Mouse (Mus musculus) kidney, postnatal 0 days (tissue): Measurements from ENCODE around the gene Qk. TPM values are rescaled to one million over a fixed set of nuclear protein-coding genes. Genes with fewer than 3 reads are reported as not detected.

Source experiments
- ATAC-seq: fragments of 200-750 bp; cut with Nextera tagmentation; replicated peaks from 2 replicates; pipeline ENCODE4 v1.8.0; 2017; ENCODE audit warnings: low read depth, moderate number of reproducible peaks, moderate TSS enrichment, moderate library complexity; ENCODE audit not compliant: low FRiP score
- DNase-seq: peaks from one replicate; pipeline ENCODE4 v3.0.0-alpha.2; 2016; ENCODE audit warnings: low spot score
- H3K27ac ChIP-seq: fragments of 300-500 bp; sonication (generic); 2 replicates; pipeline ENCODE4 v1.5.1; 2014; ENCODE audit warnings: mild to moderate bottlenecking
- H3K27me3 ChIP-seq: fragments of 300-500 bp; sonication (generic); 2 replicates; pipeline ENCODE4 v1.6.1; 2014; ENCODE audit warnings: low read length, mixed read lengths; ENCODE audit not compliant: insufficient read depth
- H3K36me3 ChIP-seq: fragments of 300-500 bp; sonication (generic); 2 replicates; pipeline ENCODE4 v1.6.1; 2014; ENCODE audit warnings: low read length, mixed read lengths; ENCODE audit not compliant: insufficient read depth
- H3K4me1 ChIP-seq: fragments of 300-500 bp; sonication (generic); replicated peaks from 2 replicates; pipeline ENCODE4 v1.6.1; 2014; ENCODE audit warnings: antibody characterized with exemption, low read length, mixed read lengths; ENCODE audit not compliant: insufficient read depth
- H3K4me2 ChIP-seq: fragments of 300-500 bp; sonication (generic); 2 replicates; pipeline ENCODE4 v1.6.1; 2014; ENCODE audit warnings: mild to moderate bottlenecking, low read length, moderate library complexity, mixed read lengths
- H3K4me3 ChIP-seq: fragments of 300-500 bp; sonication (generic); replicated peaks from 2 replicates; pipeline ENCODE4 v1.5.1; 2014; ENCODE audit warnings: low read depth, low read length
- H3K9ac ChIP-seq: fragments of 300-500 bp; sonication (generic); 2 replicates; pipeline ENCODE4 v1.6.1; 2014; ENCODE audit warnings: low read depth, low read length
- H3K9me3 ChIP-seq: fragments of 300-500 bp; sonication (generic); replicated peaks from 2 replicates; pipeline ENCODE4 v1.6.1; 2016; ENCODE audit warnings: low read length, inconsistent platforms, mixed read lengths
- CTCF ChIP-seq: IDR thresholded peaks from 2 replicates; pipeline ENCODE4 v1.5.1; 2016; ENCODE audit warnings: antibody characterized with exemption, low read depth, mild to moderate bottlenecking, moderate library complexity
- WGBS: fragments of 180-500 bp; shearing (Covaris S2); extraction: QIAGEN DNeasy Blood & Tissue Kit; methylation state at CpG from one replicate; pipeline ENCODE4 v1.1.7; 2014; 5-methylcytosine and 5-hydroxymethylcytosine counted together
- polyA plus RNA-seq: library from polyadenylated mRNA; unstranded; fragments of >200 nt; fragmentation: Nextera tagmentation; extraction: Ambion mirVana; gene quantifications from 2 replicates; pipeline ENCODE4 v1.2.1, GENCODE M21; 2015

Qk gene
- polyA plus RNA-seq, 1 experiment from 2014 or later = 30.3 TPM

GRCm38 (mm10) chr17:10177096-10177495 lies 142.6 kb downstream of the Qk start:
- DNase-seq (no peak), ATAC-seq (no peak)
- Histone ChIP-seq H3K4me1 (no peaks in the 10 kb centered on the region), H3K4me2 (no peak overlapping the region), H3K9me3 (no peaks in the 10 kb centered on the region), H3K4me3 (no peak overlapping the region), H3K27ac (no peak overlapping the region), H3K36me3 (no peaks in the 10 kb centered on the region), H3K27me3 (no peaks in the 10 kb centered on the region), H3K9ac (no peak overlapping the region)
- WGBS = 38% methylated on average over 5 of the region's 5 CpGs
- no peak for TF ChIP-seq CTCF

- 89% methylated on average over 3 of the region's 3 CpGs for WGBS
These were observed 158.4 kb downstream of the Qk start for GRCm38 (mm10) chr17:10161258-10161657.

GRCm38 (mm10) chr17:10160415-10160814 lies 159.2 kb downstream of the Qk start:
- ATAC-seq (no peak), DNase-seq (no peak)
- Histone ChIP-seq H3K4me1 (no peaks in the 10 kb centered on the region), H3K4me3 (no peak overlapping the region), H3K27ac (no peak overlapping the region), H3K36me3 (no peaks in the 10 kb centered on the region), H3K9me3 (no peaks in the 10 kb centered on the region; the same call in 1 of the 2 replicates), H3K27me3 (no peaks in the 10 kb centered on the region), H3K9ac (no peak overlapping the region), H3K4me2 (no peak overlapping the region)
- no peak for TF ChIP-seq CTCF
- whole genome bisulfite sequencing = 87% methylated on average over 6 of the region's 6 CpGs

More at GRCm38 (mm10) chr17:10161258-10161657, 158.4 kb downstream of the Qk start:
- Histone ChIP-seq H3K27ac (no peak overlapping the region), H3K9ac (no peak overlapping the region), H3K9me3 (no peaks in the 10 kb centered on the region; the same call in 1 of the 2 replicates), H3K4me2 (no peak overlapping the region), H3K4me3 (no peak overlapping the region), H3K36me3 (no peaks in the 10 kb centered on the region), H3K4me1 (no peaks in the 10 kb centered on the region), H3K27me3 (no peaks in the 10 kb centered on the region)
- no peak for TF ChIP-seq CTCF
- no peak for ATAC-seq
- no peak for DNase-seq

- Histone ChIP-seq H3K9ac (no peak overlapping the region), H3K4me2 (no peak overlapping the region), H3K9me3 (no peaks in the 10 kb centered on the region; the same call in 1 of the 2 replicates), H3K4me1 (no peaks in the 10 kb centered on the region), H3K4me3 (no peak overlapping the region), H3K36me3 (no peaks in the 10 kb centered on the region), H3K27me3 (no peaks in the 10 kb centered on the region), H3K27ac (no peak overlapping the region)
- ATAC-seq (no peak), DNase-seq (peak; percentile 25)
- 50% methylated on average over 8 of the region's 8 CpGs for WGBS
- TF ChIP-seq CTCF = no peak
These were observed 166.7 kb downstream of the Qk start for GRCm38 (mm10) chr17:10152808-10153413.
